Mouse (Mus musculus): ENCODE measurements around the gene Tmem221. TPM values are rescaled to one million over a fixed set of nuclear protein-coding genes. Genes with fewer than 3 reads are reported as not detected.
A peak's percentile ranks its signal among the peaks of the same experiment; 100 is the strongest.

Gene Tmem221
- polyA plus RNA-seq, 1 experiment from 2014 or later, result 0.15 TPM

- peak overlapping the region; percentile 63 for H3K4me3 ChIP-seq (ENCODE audit: low read depth, low read length)
- peak overlapping the region; percentile 93 for H3K4me2 ChIP-seq (ENCODE audit: low read depth, low read length, severe bottlenecking)
- H3K36me3 ChIP-seq (ENCODE audit: control insufficient read depth, insufficient read depth, low read length), result no peaks in the 10 kb centered on the region
- H3K9ac ChIP-seq (ENCODE audit: low read length), result peak overlapping the region; percentile 65
- H3K27ac ChIP-seq (ENCODE audit: low read depth, low read length), result no peak overlapping the region; the same call in 1 of the 2 replicates
- ATAC-seq (replicated peaks; ENCODE audit: low FRiP score) (peak; percentile 90), DNase-seq (ENCODE audit: low spot score) (peak; percentile 92)
- H3K4me1 ChIP-seq (replicated peaks; ENCODE audit: control insufficient read depth, insufficient read depth, low read length), result peaks cover 7% of the 10 kb centered on the region; the same call in 1 of the 2 replicates
- H3K9me3 ChIP-seq (ENCODE audit: control insufficient read depth, low read length), result no peaks in the 10 kb centered on the region
- WGBS, result under 1% methylated on average over 41 of the region's 41 CpGs
- peaks cover 6% of the 10 kb centered on the region; the same call in 1 of the 2 replicates for H3K27me3 ChIP-seq (ENCODE audit: control insufficient read depth, insufficient read depth, low read length)
Observed at GRCm38 (mm10) chr8:71570291-71570954, 11.8 kb upstream of the Tmem221 start.

- no peaks in the 10 kb centered on the region for H3K36me3 ChIP-seq (ENCODE audit: control insufficient read depth, insufficient read depth, low read length)
- peak overlapping the region; percentile 93 for H3K4me2 ChIP-seq (ENCODE audit: low read depth, low read length, severe bottlenecking)
- DNase-seq (ENCODE audit: low spot score) (peak; percentile 90), ATAC-seq (replicated peaks; ENCODE audit: low FRiP score) (peak; percentile 75)
- peak overlapping the region; percentile 57 for H3K9ac ChIP-seq (ENCODE audit: low read length)
- no peak overlapping the region for H3K27ac ChIP-seq (ENCODE audit: low read depth, low read length)
- H3K27me3 ChIP-seq (ENCODE audit: control insufficient read depth, insufficient read depth, low read length), result peaks cover 6% of the 10 kb centered on the region; the same call in 1 of the 2 replicates
- H3K4me1 ChIP-seq (replicated peaks; ENCODE audit: control insufficient read depth, insufficient read depth, low read length), result peaks cover 7% of the 10 kb centered on the region; the same call in 1 of the 2 replicates
- H3K4me3 ChIP-seq (ENCODE audit: low read depth, low read length), result peak overlapping the region; percentile 63
- no peaks in the 10 kb centered on the region for H3K9me3 ChIP-seq (ENCODE audit: control insufficient read depth, low read length)
- WGBS, result under 1% methylated on average over 51 of the region's 51 CpGs
Observed at GRCm38 (mm10) chr8:71569366-71570290, 11.0 kb upstream of the Tmem221 start.

GRCm38 (mm10) chr8:71568941-71569340, 10.3 kb upstream of the Tmem221 start:
- H3K4me1 ChIP-seq (replicated peaks; ENCODE audit: control insufficient read depth, insufficient read depth, low read length), result peaks cover 7% of the 10 kb centered on the region; the same call in 1 of the 2 replicates
- peaks cover 6% of the 10 kb centered on the region; the same call in 1 of the 2 replicates for H3K27me3 ChIP-seq (ENCODE audit: control insufficient read depth, insufficient read depth, low read length)
- H3K4me3 ChIP-seq (ENCODE audit: low read depth, low read length), result peak overlapping the region; percentile 63
- peaks cover 4% of the 10 kb centered on the region for H3K9me3 ChIP-seq (ENCODE audit: control insufficient read depth, low read length)
- no peak overlapping the region for H3K27ac ChIP-seq (ENCODE audit: low read depth, low read length)
- WGBS, result 17% methylated on average over 6 of the region's 6 CpGs
- no peaks in the 10 kb centered on the region for H3K36me3 ChIP-seq (ENCODE audit: control insufficient read depth, insufficient read depth, low read length)
- no peak for ATAC-seq (replicated peaks; ENCODE audit: low FRiP score)
- H3K4me2 ChIP-seq (ENCODE audit: low read depth, low read length, severe bottlenecking), result peak overlapping the region; percentile 93
- DNase-seq (ENCODE audit: low spot score), result no peak
- peak overlapping the region; percentile 57; the same call in 1 of the 2 replicates for H3K9ac ChIP-seq (ENCODE audit: low read length)

GRCm38 (mm10) chr8:71568387-71568937, 9.8 kb upstream of the Tmem221 start, which contains the start of gene Slc27a1:
Slc27a1 (plus strand) TSS chr8:71568882.
- no peak for DNase-seq (ENCODE audit: low spot score)
- peak within 1 kb of the TSS; percentile 93 for H3K4me2 ChIP-seq (ENCODE audit: low read depth, low read length, severe bottlenecking)
- H3K27me3 ChIP-seq (ENCODE audit: control insufficient read depth, insufficient read depth, low read length), result peaks cover 6% of the 10 kb centered on the region; the same call in 1 of the 2 replicates
- H3K9ac ChIP-seq (ENCODE audit: low read length), result peak within 1 kb of the TSS; percentile 57
- no peak for ATAC-seq (replicated peaks; ENCODE audit: low FRiP score)
- peaks cover 7% of the 10 kb centered on the region; the same call in 1 of the 2 replicates for H3K4me1 ChIP-seq (replicated peaks; ENCODE audit: control insufficient read depth, insufficient read depth, low read length)
- 12% methylated on average over 13 of the region's 13 CpGs for WGBS
- H3K36me3 ChIP-seq (ENCODE audit: control insufficient read depth, insufficient read depth, low read length), result no peaks in the 10 kb centered on the region
- H3K27ac ChIP-seq (ENCODE audit: low read depth, low read length), result no peak within 1 kb of the TSS
- H3K9me3 ChIP-seq (ENCODE audit: control insufficient read depth, low read length), result peaks cover 4% of the 10 kb centered on the region
- H3K4me3 ChIP-seq (ENCODE audit: low read depth, low read length), result peak within 1 kb of the TSS; percentile 63

GRCm38 (mm10) chr8:71567587-71567986, 8.9 kb upstream of the Tmem221 start:
- Histone ChIP-seq H3K9ac (ENCODE audit: low read length) (no peak overlapping the region), H3K4me1 (replicated peaks; ENCODE audit: control insufficient read depth, insufficient read depth, low read length) (peaks cover 8% of the 10 kb centered on the region), H3K36me3 (ENCODE audit: control insufficient read depth, insufficient read depth, low read length) (no peaks in the 10 kb centered on the region), H3K4me2 (ENCODE audit: low read depth, low read length, severe bottlenecking) (no peak overlapping the region), H3K9me3 (ENCODE audit: control insufficient read depth, low read length) (peaks cover 4% of the 10 kb centered on the region), H3K27me3 (ENCODE audit: control insufficient read depth, insufficient read depth, low read length) (peaks cover 10% of the 10 kb centered on the region), H3K27ac (ENCODE audit: low read depth, low read length) (no peak overlapping the region), H3K4me3 (ENCODE audit: low read depth, low read length) (no peak overlapping the region)
- WGBS, result 83% methylated on average over 7 of the region's 7 CpGs
- no peak for ATAC-seq (replicated peaks; ENCODE audit: low FRiP score)
- no peak for DNase-seq (ENCODE audit: low spot score)

GRCm38 (mm10) chr8:71566501-71566900, 7.8 kb upstream of the Tmem221 start, which contains the start of gene Nxnl1:
Nxnl1 (minus strand) TSS chr8:71566601.
- H3K9ac ChIP-seq (ENCODE audit: low read length), result no peak within 1 kb of the TSS
- peaks cover 4% of the 10 kb centered on the region for H3K9me3 ChIP-seq (ENCODE audit: control insufficient read depth, low read length)
- 48% methylated on average over 3 of the region's 3 CpGs for WGBS
- DNase-seq (ENCODE audit: low spot score), result no peak
- no peak within 1 kb of the TSS for H3K4me3 ChIP-seq (ENCODE audit: low read depth, low read length)
- ATAC-seq (replicated peaks; ENCODE audit: low FRiP score), result no peak
- no peak within 1 kb of the TSS for H3K27ac ChIP-seq (ENCODE audit: low read depth, low read length)
- H3K4me2 ChIP-seq (ENCODE audit: low read depth, low read length, severe bottlenecking), result no peak within 1 kb of the TSS
- H3K36me3 ChIP-seq (ENCODE audit: control insufficient read depth, insufficient read depth, low read length), result no peaks in the 10 kb centered on the region
- H3K27me3 ChIP-seq (ENCODE audit: control insufficient read depth, insufficient read depth, low read length), result peaks cover 21% of the 10 kb centered on the region
- peaks cover 9% of the 10 kb centered on the region for H3K4me1 ChIP-seq (replicated peaks; ENCODE audit: control insufficient read depth, insufficient read depth, low read length)

GRCm38 (mm10) chr8:71563992-71564391, 5.3 kb upstream of the Tmem221 start:
- Histone ChIP-seq H3K4me1 (replicated peaks; ENCODE audit: control insufficient read depth, insufficient read depth, low read length) (peaks cover 3% of the 10 kb centered on the region; the same call in 1 of the 2 replicates), H3K4me3 (ENCODE audit: low read depth, low read length) (no peak overlapping the region), H3K36me3 (ENCODE audit: control insufficient read depth, insufficient read depth, low read length) (no peaks in the 10 kb centered on the region), H3K27ac (ENCODE audit: low read depth, low read length) (no peak overlapping the region), H3K9me3 (ENCODE audit: control insufficient read depth, low read length) (peaks cover 4% of the 10 kb centered on the region), H3K4me2 (ENCODE audit: low read depth, low read length, severe bottlenecking) (no peak overlapping the region), H3K27me3 (ENCODE audit: control insufficient read depth, insufficient read depth, low read length) (peaks cover 43% of the 10 kb centered on the region), H3K9ac (ENCODE audit: low read length) (no peak overlapping the region)
- DNase-seq (ENCODE audit: low spot score) (no peak), ATAC-seq (replicated peaks; ENCODE audit: low FRiP score) (no peak)
- 92% methylated on average over 4 of the region's 4 CpGs for WGBS

- peak; percentile 86 for DNase-seq (ENCODE audit: low spot score)
- 1% methylated on average over 33 of the region's 33 CpGs for WGBS
- H3K27me3 ChIP-seq (ENCODE audit: control insufficient read depth, insufficient read depth, low read length), result peaks cover 50% of the 10 kb centered on the region
- peak overlapping the region; percentile 31; the same call in 1 of the 2 replicates for H3K4me2 ChIP-seq (ENCODE audit: low read depth, low read length, severe bottlenecking)
- H3K4me3 ChIP-seq (ENCODE audit: low read depth, low read length), result peak overlapping the region; percentile 14
- peak; percentile 51; the same call in 1 of the 2 replicates for ATAC-seq (replicated peaks; ENCODE audit: low FRiP score)
- H3K9me3 ChIP-seq (ENCODE audit: control insufficient read depth, low read length), result peaks cover 4% of the 10 kb centered on the region
- no peak overlapping the region for H3K9ac ChIP-seq (ENCODE audit: low read length)
- peaks cover 9% of the 10 kb centered on the region; the same call in 1 of the 2 replicates for H3K4me1 ChIP-seq (replicated peaks; ENCODE audit: control insufficient read depth, insufficient read depth, low read length)
- H3K27ac ChIP-seq (ENCODE audit: low read depth, low read length), result no peak overlapping the region
- H3K36me3 ChIP-seq (ENCODE audit: control insufficient read depth, insufficient read depth, low read length), result no peaks in the 10 kb centered on the region
Observed at GRCm38 (mm10) chr8:71562751-71563150, 4.1 kb upstream of the Tmem221 start.

All from forebrain, embryonic 11.5 days (tissue).